Mouse (Mus musculus): ENCODE data around the gene Tgfbr3.

- TF ChIP-seq POLR2A (IDR thresholded peaks at IDR 0.05; ENCODE audit: insufficient read depth, low read depth, low read length), result no peak
- TF ChIP-seq CTCF (IDR thresholded peaks at IDR 0.05; ENCODE audit: insufficient read depth, low read depth, low read length), result no peak
Observed at GRCm38 (mm10) chr5:107202801-107203559, 86.4 kb downstream of the Tgfbr3 start.

All from olfactory bulb, adult 2 months (tissue).